8 mouse cellular contexts compared by ENCODE assay signal in genomic region chr15:98089421-98090183, GRCm38 (mm10). TPM values are rescaled to one million over a fixed set of nuclear protein-coding genes. Genes with fewer than 3 reads are reported as not detected.
DNase-seq lines count a peak whose midpoint lies in the region; ATAC-seq and TF ChIP-seq lines count a peak whose summit lies in the region.

No protein-coding gene starts in this region.

- H3K4me2 ChIP-seq in hindbrain, postnatal 0 days (ENCODE audit: low read depth, low read length) = no peak overlapping the region
- H3K4me2 ChIP-seq in hindbrain, embryonic 14.5 days (replicated peaks) = no peak overlapping the region
- H3K4me2 ChIP-seq in intestine, embryonic 16.5 days (ENCODE audit: low read depth, low read length) = no peak overlapping the region

- no peak overlapping the region for H3K9ac ChIP-seq in hindbrain, postnatal 0 days (replicated peaks; ENCODE audit: low read length)
- H3K9ac ChIP-seq in hindbrain, embryonic 14.5 days = no peak overlapping the region
- H3K9ac ChIP-seq in intestine, embryonic 16.5 days (ENCODE audit: low read depth, low read length) = no peak overlapping the region

- no peaks in the 10 kb centered on the region for H3K9me3 ChIP-seq in hindbrain, postnatal 0 days (ENCODE audit: low read length)
- H3K9me3 ChIP-seq in hindbrain, embryonic 14.5 days (ENCODE audit: control insufficient read depth, low read length) = no peaks in the 10 kb centered on the region
- no peaks in the 10 kb centered on the region for H3K9me3 ChIP-seq in intestine, embryonic 16.5 days (ENCODE audit: control insufficient read depth, low read length)

- intact Hi-C loops in gastrocnemius, postnatal 14 days (cut with DNase I; ENCODE audit: low total_unique reads) = loop anchor here (5.0 kb wide), 1 partner anchor 63 kb away; no protein-coding TSS in a partner anchor

- H3K27me3 ChIP-seq in hindbrain, postnatal 0 days (ENCODE audit: insufficient read depth, low read length) = no peaks in the 10 kb centered on the region
- H3K27me3 ChIP-seq in hindbrain, embryonic 14.5 days (ENCODE audit: control insufficient read depth, insufficient read depth, low read length) = no peaks in the 10 kb centered on the region
- no peaks in the 10 kb centered on the region for H3K27me3 ChIP-seq in intestine, embryonic 16.5 days (replicated peaks; ENCODE audit: control insufficient read depth, insufficient read depth, low read length)

- peak; percentile 64 for TF ChIP-seq CTCF in hindbrain, postnatal 0 days (IDR thresholded peaks at IDR 0.05; ENCODE audit: low read depth)

- peaks cover 4% of the 10 kb centered on the region; the same call in 1 of the 2 replicates for H3K36me3 ChIP-seq in hindbrain, postnatal 0 days (ENCODE audit: insufficient read depth, low read length)
- peaks cover 25% of the 10 kb centered on the region for H3K36me3 ChIP-seq in hindbrain, embryonic 14.5 days (replicated peaks; ENCODE audit: control insufficient read depth, insufficient read depth)
- 0 out of 2 replicates have a peak, but pooled peaks cover 4% of the 10 kb centered on the region for H3K36me3 ChIP-seq in intestine, embryonic 16.5 days (ENCODE audit: control insufficient read depth, insufficient read depth, low read length)

- peak; percentile 20 for DNase-seq in hindbrain, postnatal 0 days (ENCODE audit: low spot score)
- DNase-seq in hindbrain, embryonic 14.5 days (ENCODE audit: low spot score) = no peak
- peak; percentile 88 for DNase-seq in CD4-positive helper T cell, adult 2 months (ENCODE audit: low read depth, low spot score)
- DNase-seq in R1 (ENCODE audit: low read depth, low spot score) = peak; percentile 40
- DNase-seq in gastrocnemius, postnatal 14 days = peak; percentile 26
- DNase-seq in left cerebral cortex, adult 9 months (ENCODE audit: low spot score in 2 of 2) = no peak

- ATAC-seq in hindbrain, postnatal 0 days = no peak
- no peak for ATAC-seq in hindbrain, embryonic 14.5 days (ENCODE audit: low FRiP score)
- peak; percentile 60 for ATAC-seq in monocyte, adult 5-6 weeks (replicated peaks; ENCODE audit: insufficient number of reproducible peaks, low FRiP score, low TSS enrichment, poor library complexity, severe bottlenecking)
- no peak for ATAC-seq in intestine, embryonic 16.5 days

- 79% methylated on average over 9 of the region's 9 CpGs for WGBS in hindbrain, postnatal 0 days
- WGBS in hindbrain, embryonic 14.5 days = 81% methylated on average over 9 of the region's 9 CpGs
- WGBS in intestine, embryonic 16.5 days = 74% methylated on average over 9 of the region's 9 CpGs

- peaks cover 11% of the 10 kb centered on the region; the same call in 1 of the 2 replicates for H3K4me1 ChIP-seq in hindbrain, postnatal 0 days (ENCODE audit: insufficient read depth, low read length)
- peaks cover 13% of the 10 kb centered on the region for H3K4me1 ChIP-seq in hindbrain, embryonic 14.5 days (replicated peaks; ENCODE audit: control insufficient read depth, insufficient read depth, low read length)
- peaks cover 6% of the 10 kb centered on the region for H3K4me1 ChIP-seq in intestine, embryonic 16.5 days (ENCODE audit: control insufficient read depth, insufficient read depth, low read length)

- H3K27ac ChIP-seq in hindbrain, postnatal 0 days = no peak overlapping the region
- no peak overlapping the region for H3K27ac ChIP-seq in hindbrain, embryonic 14.5 days
- no peak overlapping the region for H3K27ac ChIP-seq in intestine, embryonic 16.5 days (ENCODE audit: low read length)

- no peak overlapping the region for H3K4me3 ChIP-seq in hindbrain, postnatal 0 days (ENCODE audit: low read length)
- no peak overlapping the region for H3K4me3 ChIP-seq in hindbrain, embryonic 14.5 days (replicated peaks; ENCODE audit: low read length)
- no peak overlapping the region for H3K4me3 ChIP-seq in intestine, embryonic 16.5 days (ENCODE audit: low read length)

RNA-seq across cellular contexts. Expression of gene Pfkm, which starts 2.8 kb away (rescaled TPM):
- 97.3 and 102 TPM in 2 replicates for total RNA-seq in hindbrain, postnatal 0 days (2014; rRNA removed)
- polyA plus RNA-seq in hindbrain, postnatal 0 days (2015; fragmentation: Nextera tagmentation; extraction: Ambion mirVana) = 91.5 and 94.0 TPM in 2 replicates
- 77.6 and 83.0 TPM in 2 replicates for polyA plus RNA-seq in hindbrain, embryonic 14.5 days (2014; fragmentation: Nextera tagmentation; extraction: Ambion mirVana)
- 1,000 to 10,000 TPM; 1,399 to 1,520 TPM for total RNA-seq in gastrocnemius, postnatal 14 days (2021)
- 2.6 to 3.4 TPM (median 3.3 TPM) in 3 replicates for total RNA-seq in monocyte, adult 5-6 weeks (2017)
- 30.5 and 31.7 TPM in 2 replicates for polyA plus RNA-seq in intestine, embryonic 16.5 days (2015; fragmentation: Nextera tagmentation; extraction: Ambion mirVana)

RNA-seq across cellular contexts. Expression of gene Senp1, which starts 3.9 kb away (rescaled TPM):
- 12.7 and 15.0 TPM in 2 replicates for total RNA-seq in hindbrain, postnatal 0 days (2014; rRNA removed)
- 12.5 TPM in 2 replicates for polyA plus RNA-seq in hindbrain, postnatal 0 days (2015; fragmentation: Nextera tagmentation; extraction: Ambion mirVana)
- polyA plus RNA-seq in hindbrain, embryonic 14.5 days (2014; fragmentation: Nextera tagmentation; extraction: Ambion mirVana) = 22.9 and 23.6 TPM in 2 replicates
- total RNA-seq in gastrocnemius, postnatal 14 days (2021) = 1 to 10 TPM; 6.8 to 7.0 TPM
- total RNA-seq in monocyte, adult 5-6 weeks (2017) = 39.4 to 66.2 TPM (median 59.8 TPM) in 3 replicates
- polyA plus RNA-seq in intestine, embryonic 16.5 days (2015; fragmentation: Nextera tagmentation; extraction: Ambion mirVana) = 18.0 and 20.2 TPM in 2 replicates

Comparison
In these comparisons a context has a peak if more than half of its experiments do, and no peak if none do; other contexts are left out.
1. DNase-seq: peak in hindbrain, postnatal 0 days (single experiment), CD4-positive helper T cell, adult 2 months (single experiment), R1 (single experiment) and gastrocnemius, postnatal 14 days (single experiment); none in hindbrain, embryonic 14.5 days (single experiment) and left cerebral cortex, adult 9 months (0 of 2).
2. RNA of gene Pfkm, which starts 2.8 kb away (total RNA-seq): 1,399 to 1,520 TPM in gastrocnemius, postnatal 14 days and 97.3 to 102 TPM in hindbrain, postnatal 0 days; 2.6 to 3.4 TPM in monocyte, adult 5-6 weeks; every median in the first group is over 10 times any median in the second.